Mouse (Mus musculus) CD8-positive naive resting alpha-beta T cell, adult 57 days (primary cell): ENCODE data around the gene Ccnf. TPM values are rescaled to one million over a fixed set of nuclear protein-coding genes. Genes with fewer than 3 reads are reported as not detected.

ENCODE experiments used
- total RNA-seq: library from RNA; stranded (reverse); gene quantifications from one replicate; pipeline ENCODE4 v1.2.4, GENCODE M21; 2023

Gene Ccnf
- 5.2 TPM for total RNA-seq

GRCm38 (mm10) chr17:24251320-24252069 is at the start of gene Ccnf:
Ccnf (minus strand) TSS chr17:24251484.

GRCm38 (mm10) chr17:24220435-24221411 is 30.6 kb downstream of the Ccnf start, which contains the start of gene Tedc2:
Tedc2 (minus strand) TSS chr17:24220851.

DNA sequence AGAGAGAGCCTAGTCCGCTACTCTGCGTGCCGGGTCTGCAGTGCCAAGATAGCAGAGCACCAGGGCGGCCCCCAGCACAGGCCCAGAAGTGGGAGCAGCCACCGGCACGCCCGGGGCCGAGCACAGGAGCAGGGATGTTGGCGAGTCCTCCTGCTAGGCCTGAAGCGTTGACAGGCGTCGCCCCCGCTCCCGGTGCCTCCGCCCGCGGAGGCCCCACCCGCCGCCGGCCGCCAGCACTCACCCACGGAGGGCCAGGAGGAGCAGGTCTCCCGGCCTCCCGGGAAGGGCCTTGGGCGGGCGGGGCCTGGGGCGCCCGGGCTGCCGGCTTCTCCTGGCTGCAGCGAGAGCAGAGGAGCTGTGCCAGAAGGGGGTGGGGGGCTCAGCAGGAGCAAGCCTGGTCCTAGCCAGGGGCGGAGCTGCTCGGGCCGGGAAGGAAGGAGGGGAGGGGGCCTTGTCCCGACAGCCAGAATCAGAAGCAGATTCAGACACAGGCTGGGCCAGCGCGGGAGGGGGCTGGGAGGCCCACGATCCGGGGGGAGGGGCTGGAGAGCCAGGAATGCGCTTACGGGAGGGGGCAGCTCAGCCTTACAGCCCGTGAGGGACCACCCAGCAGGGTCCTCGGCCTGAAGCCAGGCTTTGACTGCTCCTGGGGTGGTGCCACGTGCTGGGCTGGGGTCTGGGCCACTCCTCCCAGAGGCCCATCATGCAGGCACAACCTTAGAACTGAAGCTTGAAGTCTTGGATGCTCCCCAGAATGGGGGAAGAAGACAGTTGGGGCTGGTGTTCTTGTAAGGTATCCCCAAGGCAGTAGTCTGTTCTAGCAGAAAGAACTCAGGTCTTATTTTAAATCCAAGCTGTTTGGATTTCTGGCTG is 42.0 kb downstream of the Ccnf start, which contains the start of gene Ntn3:
Gene Ntn3, minus strand, starts transcription at position 489 of the 873 bp plus-strand sequence.

GRCm38 (mm10) chr17:24205284-24205888 is 45.9 kb downstream of the Ccnf start, which contains the start of gene Tbc1d24:
Tbc1d24 (minus strand) TSS chr17:24205562.

Other genes with a start within 250 kb of the Ccnf start
- not detected for gene Prss27, start 213.3 kb downstream of the Ccnf start, total RNA-seq
- 29.3 TPM for gene Kctd5, start 178.0 kb downstream of the Ccnf start, total RNA-seq
- 80.3 TPM for gene Pdpk1, start 100.6 kb downstream of the Ccnf start, total RNA-seq
- gene Amdhd2, start 87.7 kb downstream of the Ccnf start, total RNA-seq = 27.2 TPM
- gene Atp6v0c, start 81.8 kb downstream of the Ccnf start, total RNA-seq = 183 TPM
- gene Tbc1d24, start 45.9 kb downstream of the Ccnf start, total RNA-seq = 0.46 TPM
- not detected for gene Ntn3, start 42.0 kb downstream of the Ccnf start, total RNA-seq
- gene Tedc2, start 30.6 kb downstream of the Ccnf start, total RNA-seq = 7.6 TPM
- gene Abca17, start 99.6 kb upstream of the Ccnf start, total RNA-seq = 0.12 TPM
- 49.1 TPM for gene Abca3, start 100.5 kb upstream of the Ccnf start, total RNA-seq
- gene Rnps1, start 163.1 kb upstream of the Ccnf start, total RNA-seq = 150 TPM
- gene Eci1, start 175.2 kb upstream of the Ccnf start, total RNA-seq = 14.9 TPM
- 4.8 TPM for gene Dnase1l2, start 191.6 kb upstream of the Ccnf start, total RNA-seq
- gene E4f1, start 218.8 kb upstream of the Ccnf start, total RNA-seq = 73.9 TPM
- 14.1 TPM for gene Pgp, start 218.9 kb upstream of the Ccnf start, total RNA-seq
- 0.80 TPM for gene Bricd5, start 222.4 kb upstream of the Ccnf start, total RNA-seq
- 23.8 TPM for gene Mlst8, start 227.6 kb upstream of the Ccnf start, total RNA-seq
- not detected for gene Caskin1, start 237.1 kb upstream of the Ccnf start, total RNA-seq